Mouse (Mus musculus) A20 (cell line): ENCODE data around the gene Timm13.

Experiments used
- DNase-seq: peaks from one replicate; pipeline ENCODE4 v3.0.0-alpha.2; 2011; ENCODE audit warnings: low read depth, low spot score

Gene Timm13

GRCm38 (mm10) chr10:80904004-80904693, 3.4 kb upstream of the Timm13 start:
- DNase-seq: no peak

GRCm38 (mm10) chr10:80903282-80903681, 2.5 kb upstream of the Timm13 start:
- no peak for DNase-seq

- no peak for DNase-seq
These were observed 1.6 kb upstream of the Timm13 start for GRCm38 (mm10) chr10:80902273-80902940.

- no peak for DNase-seq
These were observed 872 bp upstream of the Timm13 start for GRCm38 (mm10) chr10:80901409-80902272.

- no peak for DNase-seq
These were observed 1.0 kb downstream of the Timm13 start for GRCm38 (mm10) chr10:80899591-80900317.

DNA sequence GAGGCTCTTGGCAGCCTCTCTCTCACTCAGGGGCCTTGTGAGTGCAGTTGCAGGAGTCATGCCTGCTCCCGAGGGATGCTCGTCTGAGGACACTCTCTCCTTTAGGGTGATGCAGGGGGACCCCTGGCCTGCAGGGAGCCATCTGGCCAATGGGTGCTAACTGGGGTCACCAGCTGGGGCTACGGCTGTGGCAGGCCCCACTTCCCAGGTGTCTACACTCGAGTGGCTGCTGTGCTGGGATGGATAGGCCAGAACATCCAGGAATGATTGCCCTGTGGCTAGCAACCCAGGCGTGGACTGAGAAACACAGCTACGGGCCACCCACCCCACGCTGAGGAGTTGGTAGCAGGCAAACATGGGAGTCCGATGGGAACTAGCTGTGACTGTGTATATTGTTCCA, 1.7 kb downstream of the Timm13 start:
- DNase-seq: no peak

- no peak for DNase-seq
These were observed 2.8 kb downstream of the Timm13 start for GRCm38 (mm10) chr10:80897861-80898510.

DNA sequence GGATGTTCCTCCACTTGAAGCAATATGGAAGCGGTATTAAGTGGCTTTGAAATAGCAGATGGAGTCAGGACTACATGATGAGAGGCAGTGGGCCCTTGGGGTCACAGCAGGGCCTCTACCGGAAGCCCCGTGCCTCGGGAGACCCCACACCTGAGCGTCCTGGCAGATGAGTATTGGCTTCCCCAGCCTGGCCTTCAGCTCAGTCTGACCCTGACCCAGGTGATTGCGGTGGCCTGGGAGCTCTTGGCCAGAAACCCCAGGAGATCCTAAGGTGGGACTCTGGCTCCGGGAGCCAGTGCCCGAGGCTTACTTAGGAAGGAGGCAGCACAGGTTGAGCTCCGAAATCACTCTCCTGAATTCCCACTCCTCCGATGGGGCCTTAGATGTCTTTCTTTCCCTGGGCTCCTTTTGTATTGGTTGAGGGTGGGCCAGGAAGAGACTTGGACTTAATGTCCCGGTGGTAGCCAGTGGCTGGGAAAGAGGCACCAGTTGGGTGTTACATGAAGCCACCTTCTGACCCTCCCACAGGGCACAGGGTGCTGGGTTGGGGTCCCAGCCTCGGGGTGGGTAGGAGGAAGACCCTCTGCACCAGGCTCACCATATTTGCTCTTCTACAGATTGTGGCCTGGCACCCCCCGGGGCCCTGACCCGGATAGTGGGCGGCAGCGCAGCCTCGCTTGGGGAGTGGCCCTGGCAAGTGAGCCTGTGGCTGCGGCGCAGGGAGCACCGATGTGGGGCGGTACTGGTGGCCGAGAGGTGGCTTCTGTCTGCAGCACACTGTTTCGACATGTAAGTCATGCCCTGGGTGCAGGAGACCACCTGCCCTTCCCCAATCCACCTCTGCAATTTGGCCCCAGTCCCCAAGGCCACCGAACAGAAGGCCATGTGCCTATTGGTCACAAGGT, 3.9 kb downstream of the Timm13 start:
- no peak for DNase-seq

DNA sequence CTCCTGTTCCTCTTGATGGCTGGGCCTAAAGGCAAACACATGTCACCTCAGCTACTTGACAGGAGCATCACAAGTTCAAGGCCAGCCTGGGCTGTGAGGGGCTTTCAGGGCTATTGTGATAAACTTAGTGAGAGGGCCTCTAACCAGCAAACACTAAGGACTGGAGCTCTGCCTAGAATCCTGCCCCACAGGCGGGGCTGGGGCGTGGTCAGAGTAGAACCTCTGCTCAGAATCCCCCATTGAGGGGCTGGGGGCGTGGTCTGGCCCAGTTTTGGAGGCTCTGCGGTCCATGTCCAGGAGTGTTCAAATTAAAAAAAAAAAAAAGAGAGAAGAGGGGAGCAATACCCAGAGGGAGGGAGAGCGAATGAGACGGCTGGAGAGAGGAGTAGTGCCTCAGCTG, 5.1 kb downstream of the Timm13 start:
- no peak for DNase-seq

GRCm38 (mm10) chr10:80895100-80895499, 5.7 kb downstream of the Timm13 start:
- DNase-seq: no peak

DNA sequence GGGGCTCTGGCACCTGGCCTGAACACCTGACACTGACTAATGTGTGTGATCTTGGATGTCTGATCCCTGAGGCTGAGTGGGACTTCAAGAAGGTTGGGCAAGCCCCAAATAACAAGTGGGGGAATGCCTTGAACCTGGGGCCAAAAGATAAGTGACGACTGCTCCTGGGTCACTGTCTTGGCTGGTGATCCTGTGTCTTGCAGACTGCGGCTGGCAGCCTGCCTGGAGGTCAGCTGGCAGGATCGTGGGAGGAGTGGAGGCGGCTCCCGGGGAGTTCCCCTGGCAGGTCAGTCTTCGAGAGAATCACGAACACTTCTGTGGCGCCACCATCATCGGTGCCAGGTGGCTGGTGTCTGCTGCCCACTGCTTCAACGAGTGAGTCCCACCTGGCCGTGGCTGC, 13.6 kb downstream of the Timm13 start:
- DNase-seq: no peak

DNA sequence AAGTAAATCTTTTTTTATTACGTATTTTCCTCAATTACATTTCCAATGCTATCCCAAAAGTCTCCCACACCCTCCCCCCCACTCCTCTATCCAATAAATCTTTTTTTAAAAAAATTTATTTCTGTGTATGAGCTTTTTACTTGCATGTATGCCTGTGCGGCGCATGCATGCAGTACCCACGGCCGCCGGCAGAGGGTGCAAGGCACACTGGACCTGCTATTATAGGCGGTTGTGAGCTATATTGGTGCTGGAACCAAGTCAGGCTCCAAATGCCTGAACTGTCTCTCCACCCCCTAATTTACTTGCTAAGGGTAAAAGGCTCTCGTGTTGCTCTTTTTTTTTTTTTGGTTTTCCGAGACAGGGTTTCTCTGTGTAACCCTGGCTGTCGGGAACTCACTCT, 19.5 kb downstream of the Timm13 start:
- peak; percentile 79 for DNase-seq

DNA sequence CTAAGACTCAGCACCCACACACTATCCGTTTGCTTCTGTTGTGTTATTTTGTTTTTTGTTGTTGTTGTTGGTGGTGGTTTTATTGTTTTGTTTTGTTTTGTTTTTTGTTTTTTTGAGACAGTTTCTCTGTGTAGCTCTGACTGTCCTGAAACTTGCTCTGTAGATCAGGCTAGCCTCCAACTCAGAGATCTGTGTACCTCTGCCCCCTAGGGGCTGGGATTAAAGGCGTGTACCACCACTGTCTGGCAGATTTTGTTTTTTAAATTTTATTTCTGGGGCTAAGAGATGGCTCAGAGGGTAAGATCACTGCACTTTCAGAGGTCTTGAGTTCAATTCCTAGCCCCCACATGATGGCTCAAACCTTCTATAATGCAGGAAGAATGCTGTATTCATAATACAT, 19.9 kb downstream of the Timm13 start:
- DNase-seq: peak; percentile 59

DNA sequence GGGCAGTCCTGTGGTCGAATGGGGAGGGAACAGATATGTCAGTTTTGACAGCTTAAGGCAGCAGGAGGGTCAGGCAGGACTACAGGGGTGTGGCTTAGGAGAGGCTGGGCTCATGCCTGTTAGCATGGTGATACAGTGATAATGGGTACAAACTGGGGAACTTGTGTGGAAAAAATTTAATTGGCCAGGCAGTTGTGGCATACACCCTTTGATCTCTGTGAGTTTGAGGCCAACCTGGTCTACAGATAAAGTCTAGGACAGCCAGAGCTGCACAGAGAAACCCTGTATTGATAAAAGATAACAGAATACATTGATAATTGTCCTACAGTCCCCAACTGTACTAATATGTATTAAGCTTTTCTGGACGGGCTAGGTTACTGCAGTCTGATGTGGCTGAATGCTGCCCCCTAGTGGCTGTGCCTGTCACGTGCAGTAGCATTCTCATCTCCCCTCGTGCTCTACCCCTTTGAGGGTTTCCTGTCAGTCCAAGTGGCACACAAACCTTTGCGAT, 20.6 kb downstream of the Timm13 start:
- DNase-seq: peak; percentile 81

GRCm38 (mm10) chr10:80876594-80876993, 24.2 kb downstream of the Timm13 start:
- no peak for DNase-seq

DNA sequence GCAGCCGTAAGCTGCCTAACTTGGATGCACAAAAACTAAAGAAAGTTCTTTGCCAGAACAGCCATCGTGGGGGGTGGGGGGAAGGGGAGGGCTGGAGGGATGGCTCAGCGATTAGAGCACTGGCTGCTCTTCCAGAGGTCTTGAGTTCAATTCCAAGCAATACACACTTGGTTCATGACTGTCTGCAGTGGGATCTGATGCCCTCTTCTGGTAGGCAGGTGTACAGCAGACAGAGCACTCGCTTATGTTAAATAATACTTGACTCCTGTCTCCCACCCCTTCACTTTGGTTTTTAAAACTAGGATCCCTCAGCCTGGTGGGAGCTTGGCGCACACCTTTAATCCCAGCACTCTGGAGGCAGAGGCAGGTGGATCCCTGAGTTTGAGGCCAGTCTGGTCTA, 24.7 kb downstream of the Timm13 start:
- peak; percentile 63 for DNase-seq

GRCm38 (mm10) chr10:80874035-80874434, 26.7 kb downstream of the Timm13 start:
- DNase-seq: no peak

GRCm38 (mm10) chr10:80871581-80871980, 29.2 kb downstream of the Timm13 start, which contains the start of gene Tmprss9:
Tmprss9 (plus strand) TSS chr10:80871848.
- no peak for DNase-seq

- DNase-seq: no peak
These were observed 29.8 kb downstream of the Timm13 start for GRCm38 (mm10) chr10:80870993-80871392.

DNA sequence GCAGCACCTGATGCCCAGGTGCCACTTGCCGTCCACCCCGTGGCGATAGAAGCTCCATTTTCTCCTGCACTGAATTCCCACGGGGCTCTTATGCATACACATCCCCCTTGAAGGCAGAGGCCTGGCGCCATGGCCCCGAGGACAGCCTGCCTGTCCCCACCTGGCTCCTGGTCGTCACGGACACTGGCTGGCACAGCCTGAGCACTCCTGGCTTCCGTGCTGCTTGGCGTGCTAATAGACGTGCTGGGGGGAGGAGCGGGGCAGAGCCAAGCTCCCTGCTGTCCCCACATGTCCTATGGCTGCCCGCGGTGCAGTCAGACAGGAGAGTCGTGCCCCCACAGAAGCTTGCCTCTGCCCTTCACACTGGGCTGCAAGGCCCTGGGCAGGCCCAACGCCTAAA, 36.3 kb downstream of the Timm13 start:
- no peak for DNase-seq
